Mouse (Mus musculus) midbrain, embryonic 16.5 days (tissue): ENCODE measurements around the gene Gpr22. TPM values are rescaled to one million over a fixed set of nuclear protein-coding genes. Genes with fewer than 3 reads are reported as not detected.

Experiments
- ATAC-seq: fragments of 200-750 bp; cut with Nextera tagmentation; 2 replicates; pipeline ENCODE4 v1.8.0; 2017; ENCODE audit warnings: moderate TSS enrichment
- H3K27ac ChIP-seq: fragments of 300-500 bp; sonication (generic); 2 replicates; pipeline ENCODE4 v1.5.1; 2014; ENCODE audit warnings: mild to moderate bottlenecking, low read length, mixed read lengths
- H3K27me3 ChIP-seq: fragments of 300-500 bp; sonication (generic); 2 replicates; pipeline ENCODE4 v1.6.1; 2014; ENCODE audit warnings: low read depth, low read length, mixed read lengths; ENCODE audit not compliant: control insufficient read depth, insufficient read depth
- H3K36me3 ChIP-seq: fragments of 300-500 bp; sonication (generic); 2 replicates; pipeline ENCODE4 v1.6.1; 2014; ENCODE audit warnings: mild to moderate bottlenecking, low read length, moderate library complexity, mixed read lengths; ENCODE audit not compliant: control insufficient read depth, insufficient read depth
- H3K4me1 ChIP-seq: fragments of 300-500 bp; sonication (generic); 2 replicates; pipeline ENCODE4 v1.6.1; 2014; ENCODE audit warnings: mild to moderate bottlenecking, low read length, mixed read lengths; ENCODE audit not compliant: control insufficient read depth, insufficient read depth
- H3K4me2 ChIP-seq: fragments of 300-500 bp; sonication (generic); 2 replicates; pipeline ENCODE4 v1.6.1; 2014; ENCODE audit warnings: mild to moderate bottlenecking, low read length, mixed read lengths
- H3K4me3 ChIP-seq: fragments of 300-500 bp; sonication (generic); 2 replicates; pipeline ENCODE4 v1.5.1; 2014; ENCODE audit warnings: low read depth, mild to moderate bottlenecking, low read length, moderate library complexity, mixed read lengths
- H3K9ac ChIP-seq: fragments of 300-500 bp; sonication (generic); 2 replicates; pipeline ENCODE4 v1.6.1; 2014; ENCODE audit warnings: low read depth, low read length, mixed read lengths
- H3K9me3 ChIP-seq: fragments of 300-500 bp; sonication (generic); replicated peaks from 2 replicates; pipeline ENCODE4 v1.6.1; 2014; ENCODE audit warnings: mild to moderate bottlenecking, low read length, mixed read lengths; ENCODE audit not compliant: control insufficient read depth, poor library complexity, severe bottlenecking
- WGBS: fragments of 180-500 bp; shearing (Covaris S2); extraction: QIAGEN DNeasy Blood & Tissue Kit; methylation state at CpG from one replicate; pipeline ENCODE4 v1.1.7; 2014; 5-methylcytosine and 5-hydroxymethylcytosine counted together
- polyA plus RNA-seq: library from polyadenylated mRNA; unstranded; fragments of >200 nt; fragmentation: Nextera tagmentation; extraction: Ambion mirVana; gene quantifications from 2 replicates; pipeline ENCODE4 v1.2.1, GENCODE M21; 2015

Gpr22 gene
- polyA plus RNA-seq, 1 experiment from 2014 or later: 21.2 TPM

GRCm38 (mm10) chr12:31724576-31724975 lies 10.8 kb upstream of the Gpr22 start:
- Histone ChIP-seq H3K27me3 (no peaks in the 10 kb centered on the region), H3K4me3 (no peak overlapping the region), H3K9me3 (no peaks in the 10 kb centered on the region), H3K27ac (no peak overlapping the region), H3K36me3 (no peaks in the 10 kb centered on the region), H3K4me2 (no peak overlapping the region), H3K9ac (no peak overlapping the region), H3K4me1 (no peaks in the 10 kb centered on the region)
- no peak for ATAC-seq
- 91% methylated on average over 3 of the region's 3 CpGs for WGBS

GRCm38 (mm10) chr12:31719586-31720275 lies 6.0 kb upstream of the Gpr22 start:
- no peak for ATAC-seq
- H3K36me3 ChIP-seq: no peaks in the 10 kb centered on the region
- 89% methylated on average over 1 of the region's 1 CpGs for WGBS
- H3K4me1 ChIP-seq: no peaks in the 10 kb centered on the region
- H3K4me2 ChIP-seq: no peak overlapping the region
- no peaks in the 10 kb centered on the region for H3K27me3 ChIP-seq
- no peak overlapping the region for H3K9ac ChIP-seq
- no peak overlapping the region for H3K4me3 ChIP-seq
- H3K27ac ChIP-seq: no peak overlapping the region
- H3K9me3 ChIP-seq: no peaks in the 10 kb centered on the region

DNA sequence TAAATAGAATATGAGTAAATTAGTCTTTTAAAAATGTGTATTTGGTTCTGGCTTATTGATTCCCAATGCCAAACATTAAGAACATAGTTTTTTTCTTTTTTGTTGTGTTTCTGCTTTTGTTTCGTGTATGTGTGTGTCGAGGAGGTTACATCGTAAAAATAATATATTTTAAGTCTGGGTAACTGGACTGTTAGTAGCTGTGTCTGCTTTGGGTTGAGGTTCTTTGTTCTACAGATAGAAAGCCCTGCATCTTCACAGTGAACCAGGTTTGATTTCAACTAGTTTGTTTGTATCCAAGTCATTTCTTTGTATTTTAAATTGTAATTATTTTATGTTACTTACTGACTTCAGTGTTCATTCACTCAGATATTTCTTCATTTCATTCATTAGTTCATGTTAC lies 323 bp upstream of the Gpr22 start:
- WGBS: 74% methylated on average over 3 of the region's 3 CpGs
- H3K9ac ChIP-seq: peak overlapping the region; percentile 64
- no peaks in the 10 kb centered on the region for H3K9me3 ChIP-seq
- peak overlapping the region; percentile 49 for H3K4me3 ChIP-seq
- H3K4me1 ChIP-seq: peaks cover 7% of the 10 kb centered on the region
- ATAC-seq: peak; percentile 71; the same call in 1 of the 2 replicates
- H3K36me3 ChIP-seq: no peaks in the 10 kb centered on the region
- peak overlapping the region; percentile 81 for H3K27ac ChIP-seq
- H3K27me3 ChIP-seq: no peaks in the 10 kb centered on the region
- H3K4me2 ChIP-seq: peak overlapping the region; percentile 43

GRCm38 (mm10) chr12:31712727-31713126 lies 1.0 kb downstream of the Gpr22 start:
- WGBS: 58% methylated on average over 4 of the region's 4 CpGs
- Histone ChIP-seq H3K27me3 (no peaks in the 10 kb centered on the region), H3K27ac (no peak overlapping the region; the same call in 1 of the 2 replicates), H3K9ac (no peak overlapping the region), H3K4me3 (peak overlapping the region; percentile 15; the same call in 1 of the 2 replicates), H3K4me2 (peak overlapping the region; percentile 28; the same call in 1 of the 2 replicates), H3K9me3 (no peaks in the 10 kb centered on the region), H3K36me3 (no peaks in the 10 kb centered on the region), H3K4me1 (peaks cover 7% of the 10 kb centered on the region)
- ATAC-seq: no peak

DNA sequence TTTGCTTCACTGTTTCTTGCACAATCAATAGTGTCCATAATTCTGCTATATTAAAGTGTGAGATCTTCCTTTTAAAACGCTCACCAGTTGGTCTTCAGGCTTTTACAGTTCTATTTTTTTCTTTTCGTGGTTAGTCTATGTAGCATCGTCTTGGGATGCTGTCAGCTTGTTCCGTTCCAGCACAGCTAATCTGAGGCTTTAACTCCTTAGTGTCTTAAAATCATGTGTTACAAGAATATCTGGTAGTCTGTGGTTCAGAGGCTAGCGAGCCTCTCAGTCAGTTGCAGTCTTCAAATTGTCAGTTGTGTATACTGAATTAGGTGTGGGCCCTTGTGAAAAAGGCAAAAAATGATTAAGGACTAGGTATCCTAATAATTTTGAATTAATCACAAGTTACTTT lies 1.5 kb downstream of the Gpr22 start:
- WGBS: 8% methylated on average over 5 of the region's 5 CpGs
- Histone ChIP-seq H3K27ac (peak overlapping the region; percentile 72), H3K36me3 (no peaks in the 10 kb centered on the region), H3K4me2 (peak overlapping the region; percentile 64), H3K27me3 (no peaks in the 10 kb centered on the region), H3K9ac (peak overlapping the region; percentile 62), H3K4me3 (peak overlapping the region; percentile 47), H3K9me3 (no peaks in the 10 kb centered on the region), H3K4me1 (peaks cover 7% of the 10 kb centered on the region)
- peak; percentile 50 for ATAC-seq

- H3K4me1 ChIP-seq: peaks cover 7% of the 10 kb centered on the region
- H3K27ac ChIP-seq: no peak overlapping the region
- peak overlapping the region; percentile 33 for H3K4me2 ChIP-seq
- H3K27me3 ChIP-seq: no peaks in the 10 kb centered on the region
- H3K9ac ChIP-seq: no peak overlapping the region
- no peak for ATAC-seq
- no peaks in the 10 kb centered on the region for H3K36me3 ChIP-seq
- peak overlapping the region; percentile 9; the same call in 1 of the 2 replicates for H3K4me3 ChIP-seq
- WGBS: 64% methylated on average over 6 of the region's 6 CpGs
- H3K9me3 ChIP-seq: no peaks in the 10 kb centered on the region
Measured at GRCm38 (mm10) chr12:31709665-31710064, 4.1 kb downstream of the Gpr22 start.

GRCm38 (mm10) chr12:31707531-31707930 lies 6.2 kb downstream of the Gpr22 start:
- no peak overlapping the region for H3K4me2 ChIP-seq
- no peaks in the 10 kb centered on the region for H3K36me3 ChIP-seq
- H3K4me3 ChIP-seq: no peak overlapping the region
- no peaks in the 10 kb centered on the region for H3K9me3 ChIP-seq
- WGBS: 83% methylated on average over 1 of the region's 1 CpGs
- no peak for ATAC-seq
- H3K9ac ChIP-seq: no peak overlapping the region
- peaks cover 7% of the 10 kb centered on the region for H3K4me1 ChIP-seq
- H3K27ac ChIP-seq: no peak overlapping the region
- no peaks in the 10 kb centered on the region for H3K27me3 ChIP-seq

GRCm38 (mm10) chr12:31706168-31706567 lies 7.6 kb downstream of the Gpr22 start:
- H3K9me3 ChIP-seq: no peaks in the 10 kb centered on the region
- WGBS: 79% methylated on average over 2 of the region's 2 CpGs

DNA sequence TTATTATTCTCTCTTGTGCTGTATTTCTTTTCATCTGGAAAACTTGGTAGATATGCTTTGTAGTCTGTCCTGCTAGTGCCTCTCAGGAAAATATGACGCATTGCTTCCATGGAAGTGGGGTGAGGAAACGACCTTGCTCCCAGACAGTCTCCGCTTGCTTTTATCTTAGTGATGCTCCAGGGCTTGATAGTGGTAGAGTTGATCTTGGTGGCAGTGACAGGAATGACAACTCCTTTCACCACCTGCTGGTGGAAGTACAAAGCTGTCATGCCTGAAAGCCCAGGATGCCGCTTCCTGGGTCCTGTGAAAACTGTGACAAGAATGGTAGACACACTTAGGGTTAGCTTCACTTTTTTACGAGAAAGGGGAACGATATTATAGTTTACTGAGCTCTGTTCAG lies 9.8 kb downstream of the Gpr22 start:
- no peak overlapping the region for H3K27ac ChIP-seq
- H3K9me3 ChIP-seq: no peaks in the 10 kb centered on the region
- H3K4me2 ChIP-seq: no peak overlapping the region
- 60% methylated on average over 6 of the region's 6 CpGs for WGBS
- H3K36me3 ChIP-seq: no peaks in the 10 kb centered on the region
- no peaks in the 10 kb centered on the region for H3K4me1 ChIP-seq
- no peak for ATAC-seq
- H3K27me3 ChIP-seq: no peaks in the 10 kb centered on the region
- H3K4me3 ChIP-seq: no peak overlapping the region
- H3K9ac ChIP-seq: no peak overlapping the region

More at GRCm38 (mm10) chr12:31706168-31706567, 7.6 kb downstream of the Gpr22 start:
- Histone ChIP-seq H3K36me3 (no peaks in the 10 kb centered on the region), H3K27ac (no peak overlapping the region), H3K4me1 (peaks cover 7% of the 10 kb centered on the region), H3K4me3 (no peak overlapping the region), H3K9ac (no peak overlapping the region), H3K4me2 (no peak overlapping the region), H3K27me3 (no peaks in the 10 kb centered on the region)
- ATAC-seq: no peak
